In genomic region chr8:44762731-44763130, GRCm38 (mm10) we compare ENCODE assay signal across 19 mouse cellular contexts.
DNase-seq lines count a peak whose midpoint lies in the region; ATAC-seq lines count a peak whose summit lies in the region.
"Had no signal": no experiment of that assay in that cellular context is flagged by ENCODE, and none has a peak within 500 bp of the region (broad histone marks: within the 10 kb centered on the region; RNA-seq: fewer than 3 reads in every experiment).

No protein-coding gene starts in this region.

- WGBS in midbrain, embryonic 16.5 days = 87% methylated on average over 10 of the region's 10 CpGs

- H3K27ac ChIP-seq in midbrain, embryonic 16.5 days (ENCODE audit: low read length) = no peak overlapping the region
- H3K27ac ChIP-seq: embryonic facial prominence, embryonic 10.5 days; embryonic facial prominence, embryonic 12.5 days; forebrain, embryonic 13.5 days had no signal

- H3K36me3 ChIP-seq in midbrain, embryonic 16.5 days (ENCODE audit: control insufficient read depth, insufficient read depth, low read length) = no peaks in the 10 kb centered on the region
- H3K36me3 ChIP-seq: embryonic facial prominence, embryonic 10.5 days; embryonic facial prominence, embryonic 12.5 days had no signal

- H3K9me3 ChIP-seq in midbrain, embryonic 16.5 days (replicated peaks; ENCODE audit: control insufficient read depth, low read length, poor library complexity, severe bottlenecking) = no peaks in the 10 kb centered on the region
- H3K9me3 ChIP-seq: embryonic facial prominence, embryonic 10.5 days; embryonic facial prominence, embryonic 12.5 days; forebrain, embryonic 13.5 days had no signal

- H3K4me2 ChIP-seq in midbrain, embryonic 16.5 days (ENCODE audit: low read length) = no peak overlapping the region
- H3K4me2 ChIP-seq: embryonic facial prominence, embryonic 12.5 days; forebrain, embryonic 13.5 days had no signal

- H3K4me1 ChIP-seq in midbrain, embryonic 16.5 days (ENCODE audit: control insufficient read depth, insufficient read depth, low read length) = no peaks in the 10 kb centered on the region
- H3K4me1 ChIP-seq: embryonic facial prominence, embryonic 10.5 days; embryonic facial prominence, embryonic 12.5 days; forebrain, embryonic 13.5 days had no signal

- intact Hi-C loops in left cerebral cortex, postnatal 14 days (cut with DNase I) = no loop called here
- intact Hi-C loops in left cerebral cortex, postnatal 36 days (cut with DNase I) = no loop called here

- peak; percentile 97 for ATAC-seq in frontal cortex, adult (ENCODE audit: low TSS enrichment)
- ATAC-seq in midbrain, embryonic 16.5 days = no peak
- ATAC-seq: forebrain, embryonic 13.5 days; forebrain, embryonic 16.5 days had no signal

- no peak overlapping the region for H3K4me3 ChIP-seq in midbrain, embryonic 16.5 days (ENCODE audit: low read depth, low read length)
- H3K4me3 ChIP-seq: embryonic facial prominence, embryonic 10.5 days; embryonic facial prominence, embryonic 12.5 days; forebrain, embryonic 13.5 days had no signal

- DNase-seq in frontal cortex, postnatal 14 days (ENCODE audit: low spot score in 2 of 2) = no peak
- peak; percentile 31 for DNase-seq in left cerebral cortex, postnatal 14 days (ENCODE audit: low spot score in 2 of 2)
- DNase-seq in left cerebral cortex, postnatal 36 days (ENCODE audit: low spot score in 2 of 2) = no peak
- peak; percentile 56 for DNase-seq in brain, adult 2 months (ENCODE audit: low read depth, low spot score)
- peak; percentile 31 for DNase-seq in telencephalon, adult 2 months (ENCODE audit: low read depth, low spot score)
- DNase-seq: adrenal gland, adult 2 months; adrenal gland, postnatal 10 days; adrenal gland, postnatal 25 days; cerebellum, adult 11-12 months; cerebellum, adult 2 months; cerebellum, adult 9-10 months; cerebellum, postnatal 10 days; cerebellum, postnatal 25 days had no signal

- no peaks in the 10 kb centered on the region for H3K27me3 ChIP-seq in midbrain, embryonic 16.5 days (ENCODE audit: control insufficient read depth, insufficient read depth, low read depth, low read length)
- H3K27me3 ChIP-seq: embryonic facial prominence, embryonic 12.5 days; forebrain, embryonic 13.5 days had no signal

- H3K9ac ChIP-seq in midbrain, embryonic 16.5 days (ENCODE audit: low read depth, low read length) = no peak overlapping the region
- H3K9ac ChIP-seq: embryonic facial prominence, embryonic 12.5 days; forebrain, embryonic 13.5 days had no signal

Comparison
In these comparisons a context has a peak if more than half of its experiments do, and no peak if none do; other contexts are left out.
1. DNase-seq: peak in left cerebral cortex, postnatal 14 days (2 of 2), brain, adult 2 months (single experiment) and telencephalon, adult 2 months (single experiment); none in frontal cortex, postnatal 14 days (0 of 2) and left cerebral cortex, postnatal 36 days (0 of 2).